Mouse (Mus musculus) gonadal fat pad, adult 2 months (tissue): ENCODE data around the gene Spata21. TPM values are rescaled to one million over a fixed set of nuclear protein-coding genes. Genes with fewer than 3 reads are reported as not detected.

ENCODE experiments used
- DNase-seq: peaks from one replicate; pipeline ENCODE4 v3.0.0-alpha.2; 2012; ENCODE audit warnings: low read depth
- polyA plus RNA-seq: library from polyadenylated mRNA; depleted of rRNA; stranded (reverse); fragments of >200 nt; gene quantifications from 2 replicates; pipeline ENCODE4 v1.2.3, GENCODE M21; 2012

The Spata21 gene
- polyA plus RNA-seq, 1 experiment = 1.5 TPM

DNA sequence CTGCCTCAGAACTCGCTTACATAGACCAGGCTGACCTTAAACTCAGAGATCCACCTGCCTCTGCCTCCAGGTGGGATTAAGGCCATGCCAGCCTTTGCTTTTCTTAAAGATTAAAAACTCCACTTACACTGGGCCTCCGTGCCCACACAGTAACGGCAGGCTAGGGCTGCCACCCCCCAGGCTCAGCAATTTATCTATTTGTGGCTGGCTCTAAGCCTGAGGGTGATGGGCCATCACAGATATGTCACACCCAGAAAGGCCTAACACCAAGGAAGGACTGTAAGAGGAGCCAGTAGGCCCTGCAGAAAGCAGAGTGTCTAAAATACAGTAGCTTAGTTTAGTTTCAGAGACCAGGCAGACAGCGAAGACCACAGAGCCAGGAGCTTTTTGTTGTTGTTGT, 14.0 kb upstream of the Spata21 start:
- DNase-seq = no peak

DNA sequence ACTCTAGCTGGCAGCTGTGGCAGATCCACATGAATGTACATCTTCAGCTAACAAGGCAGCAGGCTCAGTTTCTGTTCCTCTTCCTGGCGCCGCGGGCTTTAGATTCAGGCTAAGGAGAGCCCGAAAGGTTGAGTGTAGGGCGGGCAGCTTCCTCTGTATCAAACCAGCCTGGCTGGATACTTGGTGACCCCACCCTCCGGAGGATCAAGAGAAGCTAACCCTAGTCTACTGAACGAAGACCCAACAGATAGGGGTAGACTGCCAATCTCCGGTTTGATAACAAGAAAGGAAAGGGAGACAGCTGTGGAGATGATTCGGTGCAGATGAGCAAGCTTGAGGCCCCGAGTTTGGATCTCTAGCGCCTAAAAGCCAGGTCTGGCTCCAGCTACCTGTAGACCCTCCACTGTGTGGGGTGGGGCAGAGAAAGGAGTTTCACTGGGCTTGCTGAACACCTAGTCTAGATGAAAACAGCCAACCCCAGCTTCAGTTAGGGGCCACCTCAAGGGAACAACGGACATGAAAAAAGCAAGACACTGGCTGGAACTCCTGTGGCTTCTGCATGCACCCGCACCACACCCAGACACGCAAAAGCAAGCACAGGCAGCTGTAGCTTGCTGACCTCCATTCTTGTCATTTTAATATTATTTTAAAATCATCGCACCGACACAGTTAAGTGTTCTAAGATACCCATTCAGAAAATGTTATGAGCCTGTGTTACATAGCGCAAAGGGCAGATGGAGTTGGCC, 11.2 kb upstream of the Spata21 start:
- no peak for DNase-seq

DNA sequence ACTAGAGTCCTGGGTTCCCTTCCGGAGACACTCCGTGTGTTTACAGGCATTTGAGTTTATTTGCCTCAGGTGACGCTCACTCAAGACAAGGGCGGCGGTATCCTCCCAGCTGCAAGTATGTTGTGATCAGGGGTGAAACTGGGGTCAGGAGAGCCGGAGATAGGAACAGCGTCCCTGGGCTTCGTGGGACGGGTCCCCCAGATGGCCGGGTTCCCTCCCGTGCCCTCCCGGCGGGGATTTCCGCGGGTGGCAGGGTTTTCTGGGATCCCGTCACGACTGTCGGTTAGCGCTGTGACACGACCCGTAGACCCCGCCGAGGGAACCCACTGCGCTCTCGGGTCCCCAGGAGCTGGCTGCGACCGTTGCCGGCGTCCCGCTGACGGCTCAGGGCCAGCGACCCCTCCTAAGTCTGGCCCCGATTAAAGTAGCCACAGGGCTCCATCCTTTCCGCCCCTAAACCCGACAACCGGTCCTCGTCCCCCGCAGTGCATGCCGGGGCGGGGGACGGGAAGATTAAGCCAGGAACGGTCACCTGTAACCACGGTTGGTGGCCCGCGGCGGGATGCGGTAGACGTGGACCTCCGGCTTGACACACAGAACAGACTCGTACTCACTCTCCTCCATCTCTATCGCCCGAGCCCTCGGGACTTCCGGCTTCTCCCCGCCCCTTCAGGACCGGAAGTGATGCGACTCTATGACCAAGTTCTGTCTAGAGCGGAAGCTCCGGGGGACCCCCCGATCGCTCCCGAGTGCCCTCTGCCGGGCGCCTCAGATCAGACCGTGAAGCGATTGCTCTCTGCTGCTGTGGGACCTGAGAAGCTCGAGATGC, 10.2 kb upstream of the Spata21 start, which contains the start of gene Necap2:
Gene Necap2 (minus strand): TSS at position 677 of the 829 bp plus-strand sequence.
- DNase-seq = no peak

DNA sequence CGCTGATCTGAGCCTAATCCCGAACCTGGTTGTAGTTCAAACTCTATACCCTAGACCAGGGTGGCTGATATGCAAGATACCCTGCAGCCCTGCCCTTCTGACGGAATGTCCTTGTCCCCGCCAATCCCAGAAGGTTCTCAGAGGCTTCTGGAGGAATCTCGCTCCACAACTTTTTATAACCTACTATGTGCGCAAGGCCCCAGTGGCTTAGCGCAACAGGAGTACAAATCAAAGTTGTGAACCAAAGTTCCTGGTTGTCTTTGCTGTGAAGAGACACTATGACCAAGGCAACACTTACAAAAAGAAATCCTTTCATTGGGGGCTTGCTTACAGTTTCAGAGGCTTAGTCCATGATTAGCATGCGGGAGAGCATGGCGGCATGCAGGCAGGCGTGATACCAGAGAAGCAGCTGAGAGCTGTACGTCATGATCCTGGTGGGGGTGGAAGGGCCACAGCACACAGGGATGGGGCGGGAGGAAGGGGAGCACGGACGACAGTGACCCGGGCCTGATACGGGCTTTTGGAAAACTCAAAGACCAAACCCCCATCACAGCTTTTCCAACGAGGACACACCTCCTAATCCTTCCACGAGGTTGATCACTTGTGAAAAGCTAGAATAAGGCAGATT, 9.5 kb upstream of the Spata21 start:
- DNase-seq = no peak

DNA sequence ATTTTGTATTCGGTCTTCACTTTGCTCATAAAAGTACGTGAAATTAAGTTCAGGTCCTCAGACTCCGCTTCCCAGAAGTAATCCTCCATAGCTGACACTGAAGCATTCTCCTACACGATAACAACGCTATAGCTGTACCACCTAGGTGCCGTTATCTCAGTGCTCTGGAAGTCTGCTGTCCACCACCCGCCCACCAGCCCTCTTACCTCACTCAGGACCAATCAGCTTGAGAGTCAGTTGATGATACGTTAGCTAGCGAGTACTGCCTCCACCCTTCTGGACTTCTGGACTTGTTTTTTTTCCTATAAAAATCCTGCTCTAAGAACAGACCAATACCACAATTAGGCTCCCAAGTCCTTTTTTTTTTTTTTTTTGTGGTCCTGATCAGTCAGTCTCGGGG, 1.3 kb upstream of the Spata21 start:
- no peak for DNase-seq

DNA sequence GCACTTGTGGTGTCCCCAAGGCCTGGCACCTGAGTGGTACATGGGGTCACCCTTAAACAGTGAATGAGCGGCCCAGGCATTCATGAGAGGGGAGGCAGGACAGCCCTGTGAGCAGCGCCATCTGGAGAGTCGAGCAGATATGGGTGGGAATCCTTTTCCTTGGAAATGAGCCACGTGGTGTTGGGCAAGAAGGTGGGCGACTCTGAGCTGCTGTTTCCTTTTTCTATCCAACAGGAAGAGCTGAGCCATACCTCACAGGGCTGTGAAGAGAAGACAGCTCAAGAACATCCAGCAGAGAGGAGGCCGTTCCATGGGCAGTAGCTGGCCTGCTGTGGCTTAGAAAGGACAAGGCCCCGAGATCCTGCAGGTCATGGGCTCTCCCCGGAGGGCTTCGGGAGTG, 581 bp downstream of the Spata21 start:
- no peak for DNase-seq

DNA sequence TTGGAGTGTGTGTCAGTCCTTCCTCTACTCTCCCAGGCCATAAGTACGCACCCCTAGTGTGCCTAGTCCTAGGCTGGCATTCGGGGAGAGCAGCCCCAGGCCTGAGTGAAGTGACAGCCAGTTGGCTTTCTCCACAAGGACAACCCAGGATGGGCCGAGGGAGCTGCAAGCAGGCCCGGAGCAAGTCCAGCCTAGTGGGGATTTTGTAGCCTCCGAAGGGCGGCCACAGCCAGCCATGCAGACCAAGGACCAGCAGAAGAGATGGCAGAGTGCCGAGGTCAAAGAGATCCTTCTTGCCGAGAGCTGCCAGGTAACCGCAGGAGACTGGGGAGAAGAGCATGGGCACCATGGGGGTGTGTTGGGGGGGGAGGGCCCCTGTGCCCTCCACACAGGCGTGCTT, 6.9 kb downstream of the Spata21 start:
- no peak for DNase-seq

DNA sequence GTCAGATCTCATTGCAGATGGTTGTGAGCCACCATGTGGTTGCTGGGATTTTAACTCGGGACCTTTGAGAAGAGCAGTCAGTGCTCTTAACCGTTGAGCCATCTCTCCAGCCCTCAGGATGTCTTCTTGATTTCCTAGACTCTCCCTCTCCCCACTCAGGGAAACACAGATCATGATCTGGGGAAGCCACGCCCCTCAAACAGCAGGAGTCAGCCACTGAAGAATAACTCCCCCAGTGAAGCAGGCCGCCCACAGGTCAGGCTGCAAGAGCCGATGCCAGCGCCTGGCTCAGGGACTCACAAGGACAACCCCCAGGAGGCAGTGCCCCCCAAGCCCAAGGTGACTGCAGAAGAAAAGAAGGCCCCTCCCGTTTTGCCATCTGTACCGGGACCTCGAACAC, 8.6 kb downstream of the Spata21 start:
- DNase-seq = no peak

DNA sequence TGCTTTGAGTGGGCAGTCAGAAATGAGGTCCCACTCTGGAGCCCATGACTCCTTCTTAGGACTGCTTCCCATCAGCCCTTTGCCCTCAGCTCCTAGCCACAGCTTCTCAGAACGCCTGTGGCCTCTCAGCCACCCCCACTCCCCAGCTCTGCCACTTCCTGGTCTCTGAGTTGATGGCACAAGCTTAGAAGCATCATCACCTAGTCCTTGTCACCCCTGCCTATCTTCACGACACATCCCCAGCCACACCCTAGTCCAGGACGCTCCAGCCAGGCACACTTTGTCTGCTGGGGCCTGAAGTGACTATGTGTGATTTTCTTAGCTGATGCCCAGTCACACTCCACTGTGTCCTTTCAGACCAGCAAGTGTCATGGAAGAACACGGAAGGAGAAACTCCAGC, 10.8 kb downstream of the Spata21 start:
- no peak for DNase-seq

DNA sequence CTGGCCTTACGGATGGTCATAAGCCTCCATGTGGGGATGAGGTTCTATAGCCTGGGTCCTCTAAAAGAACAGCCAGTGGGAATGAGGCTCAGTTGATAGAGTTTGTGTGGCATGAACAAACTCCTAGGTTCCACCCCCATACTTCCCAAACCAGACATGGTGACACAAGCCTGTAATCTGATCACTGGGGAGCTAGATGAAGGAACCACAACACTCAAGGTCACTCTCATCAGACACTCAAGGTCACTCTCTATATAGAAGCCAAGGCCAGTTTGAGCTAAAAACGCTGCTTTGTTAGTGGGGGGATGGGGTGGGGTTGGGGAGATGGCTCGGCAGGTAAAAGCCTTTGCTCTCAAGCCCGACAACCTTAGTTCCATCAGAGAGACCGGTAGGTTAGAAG, 11.8 kb downstream of the Spata21 start:
- no peak for DNase-seq

DNA sequence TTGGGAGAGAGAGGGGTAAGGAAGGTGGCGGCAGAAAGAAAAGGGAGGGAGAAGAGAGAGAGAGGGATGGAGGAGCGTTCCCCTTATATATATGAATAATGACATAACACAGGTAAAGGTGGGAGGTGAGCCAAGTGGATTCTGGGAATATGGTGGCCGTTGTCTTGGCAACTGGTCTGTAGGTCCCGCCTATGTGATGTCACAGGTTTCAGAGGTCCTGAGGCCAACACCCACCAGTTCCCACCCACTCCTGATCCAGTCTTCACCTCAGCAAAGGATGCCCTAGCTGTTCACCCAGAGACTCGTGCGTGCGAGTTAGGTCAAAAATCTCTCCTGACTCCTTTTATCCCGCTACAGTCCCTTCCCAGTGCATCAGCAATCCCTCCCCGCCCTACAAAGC, 13.2 kb downstream of the Spata21 start:
- DNase-seq = no peak

DNA sequence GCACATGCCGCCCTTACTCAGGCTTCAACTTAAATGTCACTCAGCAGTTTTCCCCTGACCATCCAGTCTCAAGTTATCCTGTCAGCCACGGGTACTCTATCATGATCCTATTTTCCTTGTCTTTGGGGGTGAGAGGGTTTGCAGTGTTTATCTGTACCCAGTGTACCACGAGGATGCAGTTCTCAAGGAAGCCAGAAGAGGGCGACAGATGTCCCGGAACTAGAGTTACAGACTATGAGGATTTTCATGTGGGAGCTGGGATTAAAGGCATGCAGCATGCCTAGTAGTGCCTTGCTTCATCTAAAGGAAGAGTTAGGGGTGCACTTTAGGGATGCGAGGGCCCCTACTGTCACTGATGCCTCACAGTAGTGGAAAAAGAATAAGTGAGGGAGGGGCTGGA, 13.7 kb downstream of the Spata21 start:
- DNase-seq = no peak

DNA sequence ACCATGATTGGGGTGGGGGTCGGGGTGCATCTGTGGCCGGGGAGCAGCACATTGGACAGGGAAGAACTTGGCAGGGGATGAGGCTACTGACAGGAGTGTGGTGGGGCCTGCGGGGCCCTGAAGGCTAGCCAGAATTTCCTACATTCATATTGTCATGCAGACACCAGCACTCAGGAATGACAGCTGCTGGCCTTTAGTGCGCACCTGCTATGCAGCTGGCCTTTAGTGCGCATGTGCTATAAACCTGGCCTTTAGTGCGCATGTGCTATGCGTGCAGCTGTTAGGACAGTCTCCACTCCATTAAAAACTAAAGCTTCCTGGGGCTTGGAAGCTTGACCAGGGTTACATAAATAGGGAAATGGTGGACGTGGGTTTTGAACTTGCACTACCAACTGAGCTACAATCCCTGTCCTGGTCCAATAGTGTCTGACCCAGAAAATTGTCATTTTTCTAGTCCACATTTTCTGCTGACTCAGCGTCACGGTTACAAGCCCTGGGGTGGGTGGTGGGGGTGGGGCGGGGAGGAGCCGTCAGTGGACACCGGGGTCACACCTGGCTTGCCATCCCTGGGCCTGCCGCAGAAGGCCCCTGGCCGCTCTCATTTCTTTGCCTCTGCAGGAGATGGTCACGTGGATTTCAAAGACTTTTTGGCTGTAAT, 18.5 kb downstream of the Spata21 start:
- no peak for DNase-seq

DNA sequence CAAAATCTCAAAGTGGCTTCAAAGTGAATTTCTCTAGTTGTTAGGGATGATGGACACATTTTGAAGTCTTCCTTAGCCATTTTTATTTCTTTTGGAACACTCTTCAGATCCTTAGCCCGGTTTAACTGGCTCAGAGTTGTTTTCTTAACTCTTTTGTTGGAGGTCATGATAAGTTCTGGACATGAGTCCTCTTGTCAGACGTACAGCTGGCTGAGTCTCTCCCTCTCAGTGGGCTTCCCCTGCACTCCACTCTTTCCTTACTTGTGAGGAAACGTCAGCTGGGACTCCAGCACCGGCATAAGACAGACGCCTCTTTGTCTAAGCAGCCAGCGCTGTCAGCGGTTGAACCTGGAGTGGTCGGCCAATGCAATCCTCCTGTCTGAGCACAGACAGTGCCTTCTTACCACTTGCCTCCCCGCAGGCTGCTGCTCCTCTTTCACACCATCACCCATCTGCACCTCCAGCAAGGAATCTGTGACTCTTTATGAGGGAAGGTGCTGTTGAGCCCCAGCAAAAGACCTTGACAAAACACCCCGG, 20.1 kb downstream of the Spata21 start:
- DNase-seq = peak; percentile 23

DNA sequence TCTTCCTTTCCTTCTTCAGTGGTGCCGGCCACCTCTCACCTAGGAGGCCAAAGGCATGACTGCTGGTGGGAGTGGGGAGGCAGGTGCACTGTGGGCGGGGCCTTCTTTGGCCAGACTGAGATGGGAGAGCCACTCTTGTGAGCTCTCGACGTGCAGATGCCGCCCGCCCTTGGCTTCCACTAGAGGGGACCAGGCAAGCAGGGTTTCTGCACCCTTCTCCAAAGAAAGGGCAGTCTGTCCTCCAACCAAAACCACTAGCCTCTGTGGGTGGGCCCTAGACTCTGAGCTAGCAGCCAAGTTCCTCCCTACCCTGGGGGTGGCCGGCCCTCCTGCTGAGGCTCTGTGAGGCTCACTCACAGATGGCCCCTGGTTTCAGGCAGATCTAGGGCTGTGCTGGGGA, 25.7 kb downstream of the Spata21 start:
- DNase-seq = no peak

DNA sequence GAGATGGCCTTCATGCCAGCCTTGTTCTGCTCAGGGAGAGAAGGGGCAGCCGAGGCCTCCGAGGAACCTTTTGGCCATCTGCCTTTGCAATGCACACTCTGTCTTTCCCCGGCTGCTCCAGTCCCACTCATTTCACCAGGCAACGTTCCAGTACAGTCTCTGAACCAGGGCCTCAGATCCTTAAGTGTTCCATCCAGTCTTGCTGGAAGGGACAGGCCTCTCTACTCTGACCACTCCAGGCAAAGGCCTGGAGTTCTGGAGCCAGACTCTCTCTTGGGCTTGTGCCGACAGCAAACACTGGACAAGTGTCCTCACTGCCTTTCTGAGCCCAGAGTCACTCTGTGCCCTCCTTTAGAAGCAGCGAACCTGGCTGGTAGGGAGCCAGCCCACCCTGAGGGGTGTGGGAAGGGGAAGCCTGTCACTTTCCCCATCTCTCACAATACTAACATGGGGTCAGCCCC, 26.4 kb downstream of the Spata21 start:
- no peak for DNase-seq

DNA sequence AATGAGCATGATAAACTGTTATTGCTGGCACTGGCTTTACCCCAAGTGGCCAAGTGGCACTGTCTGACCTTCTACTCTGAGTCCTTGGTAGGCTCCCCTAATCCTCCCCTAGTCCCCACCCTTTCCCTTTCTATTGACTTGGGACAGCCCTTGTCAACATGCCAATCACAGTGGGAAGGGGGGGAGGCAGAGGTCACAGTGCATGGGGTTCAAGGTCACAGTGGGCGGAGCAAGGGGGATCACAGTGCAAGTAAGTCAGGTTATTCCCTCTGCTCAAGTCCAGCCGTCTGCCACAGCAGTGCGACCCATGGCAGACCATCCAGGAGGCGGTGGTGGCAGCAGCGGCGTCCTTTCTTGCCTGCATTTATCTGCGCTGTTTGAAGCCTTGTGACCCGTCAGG, 27.3 kb downstream of the Spata21 start:
- DNase-seq = no peak

DNA sequence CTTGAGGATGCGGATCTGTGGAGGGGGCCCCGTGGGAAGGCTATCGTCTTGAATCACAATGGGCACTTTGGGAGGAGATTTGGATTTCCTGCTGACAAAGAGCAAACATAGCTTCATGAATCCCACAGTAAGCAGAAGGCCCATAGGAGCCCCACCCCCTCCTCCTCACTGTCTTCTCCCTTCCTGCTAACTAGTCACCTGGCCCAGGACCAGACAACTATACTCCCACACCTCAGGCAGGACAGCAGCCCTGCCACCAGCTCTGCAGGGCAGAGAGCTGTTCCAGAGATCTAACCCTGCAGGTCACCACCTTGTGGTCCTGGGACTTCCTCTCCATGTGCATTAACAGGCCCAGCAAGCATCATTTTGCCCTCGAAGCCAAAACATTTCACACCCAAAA, 30.6 kb downstream of the Spata21 start:
- DNase-seq = no peak

DNA sequence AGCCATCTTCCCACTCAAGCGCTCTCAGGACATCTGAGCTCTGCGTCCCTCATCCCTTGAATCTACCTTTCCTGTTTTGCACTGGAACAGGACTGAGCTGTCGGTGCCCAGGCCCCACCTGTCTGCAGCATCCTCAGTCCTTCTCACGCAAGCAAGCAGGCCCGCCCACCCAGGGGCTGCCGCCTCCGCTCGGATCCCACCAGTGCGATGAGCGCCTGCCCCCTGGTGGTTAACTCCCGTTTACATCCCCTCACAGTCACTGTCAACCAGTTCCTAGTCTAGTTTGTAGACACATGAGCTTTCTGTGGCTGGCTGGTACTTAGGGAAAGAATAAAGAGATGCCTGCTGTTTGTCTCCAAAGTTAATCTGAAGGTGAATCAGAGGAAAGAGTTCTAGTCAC, 32.6 kb downstream of the Spata21 start:
- DNase-seq = no peak

DNA sequence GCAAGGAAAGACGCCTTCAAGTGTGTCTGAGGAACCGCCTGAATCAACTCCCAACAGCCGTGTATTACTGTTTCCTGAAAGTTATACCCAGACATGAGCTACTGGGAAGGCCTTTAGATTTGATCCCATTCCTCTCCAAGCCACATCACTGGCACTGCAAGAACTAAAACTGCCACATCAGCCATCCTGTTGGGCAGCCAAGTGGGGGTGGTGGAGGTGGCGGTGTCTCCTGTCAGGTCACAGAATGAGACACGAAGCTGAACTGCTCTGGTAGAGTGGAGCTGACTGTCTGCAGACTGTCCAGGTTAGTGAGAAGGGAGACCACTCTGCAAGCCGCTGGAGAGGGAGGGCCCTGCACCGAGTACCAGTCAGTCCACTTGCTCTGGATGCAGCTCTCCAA, 34.5 kb downstream of the Spata21 start:
- no peak for DNase-seq

DNA sequence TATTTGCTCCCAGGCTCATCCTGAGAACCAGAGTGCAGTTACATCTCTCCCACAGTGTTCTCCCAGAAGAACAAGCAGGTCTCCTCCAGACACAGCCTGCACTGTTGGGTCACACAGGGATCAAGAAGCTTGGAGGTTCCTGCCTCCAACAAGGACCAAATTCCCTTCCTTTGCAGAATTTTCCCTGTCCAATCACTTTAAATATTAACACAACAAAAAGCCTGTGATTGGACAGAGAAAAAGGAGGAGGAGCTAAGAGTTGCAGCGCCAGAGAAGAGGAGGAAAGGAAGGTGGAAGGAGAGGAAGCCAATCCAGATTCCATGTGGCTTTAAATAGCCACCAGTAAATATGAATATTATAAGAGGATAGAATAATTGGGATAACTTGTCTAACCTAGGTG, 34.9 kb downstream of the Spata21 start:
- no peak for DNase-seq

DNA sequence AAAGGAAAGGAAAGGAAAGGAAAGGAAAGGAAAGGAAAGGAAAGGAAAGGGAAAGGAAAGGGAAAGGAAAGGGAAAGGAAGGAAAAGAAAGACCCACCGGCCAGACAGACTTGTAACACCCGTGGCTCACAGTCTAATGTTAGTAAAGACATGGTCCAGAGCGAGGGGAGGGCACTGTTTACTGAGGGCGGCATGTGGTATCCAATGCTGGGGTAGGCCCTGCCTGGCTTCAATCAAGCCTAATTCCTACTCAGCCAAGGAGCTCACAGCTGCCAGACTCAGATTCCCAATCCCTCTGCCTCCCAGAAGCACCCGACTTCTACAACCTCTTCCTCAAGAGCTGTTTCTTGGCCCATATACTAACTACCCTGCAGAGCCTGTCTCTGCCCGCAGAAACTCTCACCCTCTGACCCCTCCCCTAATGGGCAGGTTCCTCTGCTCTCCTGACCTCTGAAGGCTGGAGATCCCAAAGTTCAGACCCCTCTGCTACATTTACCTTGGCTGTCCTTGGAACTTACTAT, 41.1 kb downstream of the Spata21 start:
- DNase-seq = no peak
